Mouse (Mus musculus) small intestine, adult 2 months (tissue): Measurements from ENCODE around the gene Lix1l. TPM values are rescaled to one million over a fixed set of nuclear protein-coding genes. Genes with fewer than 3 reads are reported as not detected.
"Not testable (repeated sequence)": the region's sequence is repeated elsewhere in the genome, so short reads cannot be mapped to it uniquely, and the experiment has no call there.

Experiments used
- H3K27ac ChIP-seq: fragments of 200-500 bp; 2 replicates; pipeline ENCODE4 v1.5.1; 2012; ENCODE audit warnings: low read depth, low read length, control low read depth, inconsistent platforms; ENCODE audit not compliant: insufficient read depth
- H3K27me3 ChIP-seq: fragments of 200-500 bp; 2 replicates; pipeline ENCODE4 v1.6.1; 2012; ENCODE audit warnings: mild to moderate bottlenecking, moderate library complexity, low read length, inconsistent platforms; ENCODE audit not compliant: control insufficient read depth, insufficient read depth
- H3K36me3 ChIP-seq: fragments of 200-500 bp; 2 replicates; pipeline ENCODE4 v1.6.1; 2012; ENCODE audit warnings: mild to moderate bottlenecking, low read length, control low read depth, inconsistent platforms; ENCODE audit not compliant: control insufficient read depth, insufficient read depth
- H3K4me1 ChIP-seq: fragments of 200-500 bp; 2 replicates; pipeline ENCODE4 v1.6.1; 2012; ENCODE audit warnings: low read length, inconsistent platforms, mixed read lengths; ENCODE audit not compliant: control insufficient read depth, insufficient read depth, insufficient read length
- H3K4me3 ChIP-seq: fragments of 200-500 bp; 2 replicates; pipeline ENCODE4 v1.5.1; 2012; ENCODE audit warnings: low read depth, mild to moderate bottlenecking, control low read depth, inconsistent platforms, low read length, moderate library complexity
- CTCF ChIP-seq: fragments of 200-500 bp; IDR thresholded peaks from 2 replicates; pipeline ENCODE4 v1.5.1; 2012; ENCODE audit warnings: low read depth, mild to moderate bottlenecking, control low read depth, inconsistent platforms, low read length, moderate library complexity, mixed read lengths; ENCODE audit not compliant: insufficient replicate concordance, insufficient read length; ENCODE audit errors: extremely low read depth
- POLR2A ChIP-seq: fragments of 200-500 bp; IDR thresholded peaks from 2 replicates; pipeline ENCODE4 v1.6.1; 2012; ENCODE audit warnings: low read depth, mild to moderate bottlenecking, control low read depth, inconsistent platforms, low read length, moderate library complexity
- WGBS: fragments of 180-500 bp; shearing (Covaris S2); methylation state at CpG from one replicate; pipeline ENCODE4 v1.1.7; 2018; 5-methylcytosine and 5-hydroxymethylcytosine counted together
- polyA plus RNA-seq: library from polyadenylated mRNA; depleted of rRNA; stranded (reverse); fragments of >200 nt; gene quantifications from 2 replicates; pipeline ENCODE4 v1.2.3, GENCODE M21; 2012

Lix1l gene
- polyA plus RNA-seq, 1 experiment = 7.6 TPM

DNA sequence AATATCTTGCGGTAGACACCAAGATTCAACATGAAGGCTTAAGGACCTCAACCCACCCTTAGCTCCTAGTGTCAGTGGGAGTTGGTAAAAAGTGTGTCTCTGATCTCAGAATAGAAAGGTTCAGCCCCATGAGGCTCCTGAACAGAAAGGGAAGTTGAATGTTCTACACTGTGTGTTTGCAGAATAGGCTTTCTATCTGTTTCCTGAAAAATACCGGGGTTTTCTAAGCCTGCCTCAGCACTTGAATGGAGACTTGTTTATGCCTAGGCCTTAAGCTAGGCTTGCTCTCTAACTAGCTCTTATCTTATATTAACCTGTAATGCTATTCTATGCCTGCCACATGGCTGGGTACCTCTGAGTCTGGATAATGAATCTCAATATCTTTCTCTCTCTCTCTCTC is 60.0 kb downstream of the Lix1l start:
- WGBS = 76% methylated on average over 2 of the region's 2 CpGs

DNA sequence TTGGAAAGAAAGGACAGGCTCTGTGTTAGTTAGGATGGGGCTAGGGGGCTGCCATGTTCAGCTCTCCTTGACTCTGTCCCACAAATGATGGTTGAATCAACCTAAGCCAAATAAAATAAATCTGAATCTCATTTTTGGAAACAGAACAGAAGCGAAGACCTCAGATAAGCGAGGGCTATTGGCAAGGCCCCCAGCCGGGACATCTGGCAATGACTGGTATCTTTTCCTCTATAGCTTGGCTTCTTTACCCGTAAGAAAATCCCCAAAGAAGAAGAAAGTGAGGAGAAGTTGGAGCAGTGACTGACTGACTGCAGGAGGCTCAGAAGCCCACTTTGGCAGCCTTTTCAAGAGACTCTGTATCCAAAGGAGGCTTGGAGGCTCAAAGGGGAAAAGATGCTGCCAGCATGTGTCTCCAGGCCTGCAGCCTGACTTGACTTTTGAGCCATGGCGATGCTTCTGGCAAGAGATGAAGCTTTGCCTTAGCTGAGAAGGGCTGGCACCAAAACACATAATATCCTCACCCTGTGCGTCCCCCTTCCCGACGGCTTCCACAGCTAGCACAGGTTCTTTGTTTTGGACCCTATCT is 61.9 kb downstream of the Lix1l start:
- Histone ChIP-seq H3K27ac (no peak overlapping the region), H3K36me3 (no peaks in the 10 kb centered on the region), H3K4me3 (no peak overlapping the region), H3K27me3 (no peaks in the 10 kb centered on the region), H3K4me1 (no peaks in the 10 kb centered on the region)
- TF ChIP-seq CTCF (no peak), POLR2A (no peak)
- WGBS = 69% methylated on average over 8 of the region's 8 CpGs

More for the DNA sequence above, 60.0 kb downstream of the Lix1l start:
- H3K36me3 ChIP-seq = peaks cover 2% of the 10 kb centered on the region; the same call in 1 of the 2 replicates
- no peaks in the 10 kb centered on the region for H3K4me1 ChIP-seq
- H3K27ac ChIP-seq = no peak overlapping the region
- no peak for TF ChIP-seq CTCF
- no peak for TF ChIP-seq POLR2A
- H3K4me3 ChIP-seq = no peak overlapping the region
- no peaks in the 10 kb centered on the region for H3K27me3 ChIP-seq

DNA sequence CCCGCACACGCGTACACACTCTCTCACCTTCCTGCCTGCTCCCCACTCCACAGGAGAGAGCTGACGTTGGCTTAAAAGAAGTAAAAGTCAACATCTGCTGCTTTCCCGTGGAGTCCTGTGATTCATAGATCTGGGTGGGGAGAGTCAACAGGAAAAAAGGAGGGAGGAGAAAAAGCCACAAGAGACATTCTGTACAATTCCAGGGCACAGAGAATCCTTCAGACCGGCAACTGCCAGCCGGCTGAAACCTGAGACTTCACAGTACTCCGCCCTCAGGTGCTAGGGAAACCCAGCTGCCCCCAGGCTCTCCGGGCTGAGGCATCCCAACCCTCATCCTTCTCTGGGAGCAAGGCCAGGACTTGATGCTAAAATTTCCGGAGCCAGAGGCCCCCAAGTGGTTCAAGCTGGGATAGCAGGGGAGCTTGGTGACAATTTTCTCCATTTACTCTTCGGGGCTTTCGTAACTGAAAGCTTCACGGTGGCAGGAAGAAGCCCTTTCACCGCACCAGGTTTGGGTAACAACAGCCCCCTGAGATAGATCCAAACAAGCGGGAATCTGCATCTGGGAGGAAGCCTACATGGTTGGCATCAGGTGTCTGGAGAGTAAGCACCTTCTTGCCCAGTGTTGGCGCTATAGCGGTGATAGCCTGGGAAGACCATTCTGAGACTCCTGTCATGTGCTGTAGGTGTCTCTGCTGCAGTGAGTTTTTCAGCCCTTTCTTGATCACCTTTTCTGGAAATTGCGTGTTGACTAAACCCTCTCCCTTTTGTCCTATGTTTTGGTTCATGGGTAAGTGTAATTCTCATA is 62.7 kb downstream of the Lix1l start:
- Histone ChIP-seq H3K36me3 (no peaks in the 10 kb centered on the region), H3K4me3 (0 out of 2 replicates have a peak overlapping the region, but pooled peaks have one; percentile 8), H3K4me1 (no peaks in the 10 kb centered on the region), H3K27ac (no peak overlapping the region), H3K27me3 (no peaks in the 10 kb centered on the region)
- TF ChIP-seq CTCF (peak; percentile 87; the same call in 1 of the 2 replicates), POLR2A (no peak)
- 8% methylated on average over 18 of the region's 18 CpGs for WGBS

DNA sequence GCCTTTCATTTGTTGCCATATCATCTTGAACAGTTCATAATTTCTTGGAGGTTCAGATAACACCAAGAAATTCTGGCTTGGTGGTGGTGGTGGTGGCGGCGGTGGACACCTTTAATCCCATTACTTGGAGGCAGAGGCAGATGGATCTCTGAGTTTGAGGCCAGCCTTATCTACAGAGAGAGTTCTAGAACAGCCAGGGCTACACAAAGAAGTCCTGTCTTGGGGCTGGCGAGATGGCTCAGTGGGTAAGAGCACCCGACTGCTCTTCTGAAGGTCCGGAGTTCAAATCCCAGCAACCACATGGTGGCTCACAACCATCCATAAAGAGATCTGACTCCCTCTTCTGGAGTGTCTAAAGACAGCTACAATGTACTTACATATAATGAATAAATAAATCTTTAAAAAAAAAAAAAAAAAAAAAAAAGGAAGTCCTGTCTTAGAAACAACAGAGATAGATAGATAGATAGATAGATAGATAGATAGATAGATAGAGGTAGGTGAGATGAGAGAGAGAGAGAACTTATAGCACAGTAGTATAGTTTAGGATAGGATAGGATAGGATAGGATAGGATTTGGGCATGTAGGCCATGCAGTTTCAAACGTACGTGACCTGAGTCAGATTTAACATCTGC is 64.9 kb downstream of the Lix1l start:
- H3K36me3 ChIP-seq, H3K27me3 ChIP-seq, H3K27ac ChIP-seq, H3K4me3 ChIP-seq, H3K4me1 ChIP-seq: not testable (repeated sequence)
- WGBS = 81% methylated on average over 7 of the region's 7 CpGs

DNA sequence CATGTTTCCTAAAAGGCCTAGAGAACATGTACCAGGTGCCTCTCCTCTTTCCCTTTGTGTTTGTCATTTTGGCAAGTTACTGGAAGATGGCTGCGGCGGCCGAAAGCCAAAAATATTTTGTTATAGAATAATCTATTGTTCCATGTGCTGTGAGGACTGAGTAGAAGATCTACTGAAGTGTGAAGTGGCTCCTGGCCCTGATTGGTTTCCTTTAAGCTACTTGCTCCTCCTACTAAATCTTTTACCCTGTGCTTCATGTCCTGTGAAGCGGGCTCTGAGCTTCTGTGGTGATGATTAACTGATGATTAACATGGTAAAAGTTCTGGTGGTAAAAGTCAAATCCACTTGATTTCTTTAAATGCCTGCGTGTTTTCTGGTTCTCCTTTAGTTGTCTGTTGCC is 66.0 kb downstream of the Lix1l start:
- no peaks in the 10 kb centered on the region for H3K27me3 ChIP-seq
- 84% methylated on average over 5 of the region's 5 CpGs for WGBS
- H3K27ac ChIP-seq = no peak overlapping the region
- H3K4me3 ChIP-seq = no peak overlapping the region
- peaks cover 3% of the 10 kb centered on the region for H3K4me1 ChIP-seq
- TF ChIP-seq CTCF (no peak), POLR2A (no peak)
- no peaks in the 10 kb centered on the region for H3K36me3 ChIP-seq

DNA sequence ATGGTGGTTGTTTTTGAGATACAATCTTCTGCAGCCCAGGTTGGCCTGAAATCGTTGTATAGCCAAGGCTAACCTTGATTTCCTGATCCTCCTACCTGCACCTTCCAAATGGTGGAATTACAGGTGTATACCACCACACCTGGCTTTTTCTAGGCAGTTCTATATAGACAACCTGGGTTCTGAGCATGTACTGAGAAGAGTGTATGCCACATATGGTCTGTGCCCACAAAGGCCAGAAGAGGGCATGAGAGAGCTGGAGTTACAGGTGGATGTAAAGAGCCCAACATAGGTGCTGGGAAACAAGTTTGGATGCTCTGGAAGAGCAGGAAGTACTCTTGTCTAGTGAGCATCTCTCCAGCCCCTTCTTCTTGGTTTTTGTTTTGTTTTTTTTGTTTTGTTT is 66.4 kb downstream of the Lix1l start:
- Histone ChIP-seq H3K4me3 (no peak overlapping the region), H3K27me3 (no peaks in the 10 kb centered on the region), H3K36me3 (no peaks in the 10 kb centered on the region), H3K27ac (no peak overlapping the region), H3K4me1 (peaks cover 3% of the 10 kb centered on the region)
- TF ChIP-seq POLR2A (no peak), CTCF (no peak)
- 34% methylated on average over 1 of the region's 1 CpGs for WGBS

DNA sequence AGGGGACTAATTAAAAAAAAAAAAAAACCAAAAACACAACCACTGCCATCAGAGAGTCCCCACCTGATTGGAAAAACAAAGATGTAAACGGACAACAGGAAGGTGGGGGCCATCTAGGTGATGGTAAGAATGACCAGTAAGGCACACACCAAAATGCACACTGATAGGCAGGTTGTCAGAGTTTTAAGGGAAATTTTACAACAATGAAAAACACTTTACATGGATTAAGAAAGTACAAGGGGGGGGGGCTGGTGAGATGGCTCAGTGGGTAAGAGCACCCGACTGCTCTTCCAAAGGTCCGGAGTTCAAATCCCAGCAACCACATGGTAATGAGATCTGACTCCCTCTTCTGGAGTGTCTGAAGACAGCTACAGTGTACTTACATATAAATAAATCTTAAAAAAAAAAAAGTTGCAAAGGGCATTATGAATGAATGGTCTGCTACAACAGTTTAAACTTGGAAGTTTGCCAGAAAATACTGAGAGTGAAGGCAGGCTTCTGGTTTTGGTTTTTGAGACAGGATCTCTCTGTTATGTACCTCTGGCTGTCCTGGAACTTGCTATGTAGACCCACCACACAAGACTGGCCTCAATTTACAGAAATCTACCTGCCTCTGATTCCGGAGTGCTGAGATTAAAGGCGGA is 67.6 kb downstream of the Lix1l start:
- Histone ChIP-seq H3K4me3 (no peak overlapping the region), H3K27ac (no peak overlapping the region), H3K36me3 (no peaks in the 10 kb centered on the region), H3K4me1 (peaks cover 3% of the 10 kb centered on the region), H3K27me3 (no peaks in the 10 kb centered on the region)
- 83% methylated on average over 5 of the region's 5 CpGs for WGBS
- TF ChIP-seq CTCF (no peak), POLR2A (no peak)
